Mouse (Mus musculus) lung, adult 2 months (tissue): ENCODE measurements around the gene Tmem86b. TPM values are rescaled to one million over a fixed set of nuclear protein-coding genes. Genes with fewer than 3 reads are reported as not detected.

Experiments
- DNase-seq: peaks from one replicate; pipeline ENCODE4 v3.0.0; 2022
- H3K4me1 ChIP-seq: fragments of 200-500 bp; 2 replicates; pipeline ENCODE4 v1.6.1; 2011; ENCODE audit warnings: low read length; ENCODE audit not compliant: control insufficient read depth, insufficient read depth
- H3K4me3 ChIP-seq: fragments of 200-500 bp; replicated peaks from 2 replicates; pipeline ENCODE3; 2011; ENCODE audit warnings: low read depth, mild to moderate bottlenecking, control low read depth, low read length; ENCODE audit errors: extremely low read depth
- CTCF ChIP-seq: fragments of 200-500 bp; IDR thresholded peaks from 2 replicates; pipeline ENCODE4 v1.5.1; 2011; ENCODE audit warnings: mild to moderate bottlenecking, low read length, control low read depth; ENCODE audit not compliant: insufficient read depth
- POLR2A ChIP-seq: fragments of 200-500 bp; IDR thresholded peaks from 2 replicates; pipeline ENCODE4 v1.6.1; 2011; ENCODE audit warnings: low read depth, mild to moderate bottlenecking, control low read depth, low read length, borderline replicate concordance; ENCODE audit errors: extremely low read depth
- WGBS: fragments of 180-500 bp; shearing (Covaris S2); methylation state at CpG from one replicate; pipeline ENCODE4 v1.1.7; 2018; 5-methylcytosine and 5-hydroxymethylcytosine counted together
- polyA plus RNA-seq: library from polyadenylated mRNA; depleted of rRNA; stranded (reverse); fragments of >200 nt; gene quantifications from 2 replicates; pipeline ENCODE4 v1.2.3, GENCODE M21; 2012

Tmem86b gene
- polyA plus RNA-seq, 1 experiment: 14.6 TPM

- 63% methylated on average over 5 of the region's 5 CpGs for WGBS
- H3K4me3 ChIP-seq: no peak overlapping the region
- H3K4me1 ChIP-seq: no peaks in the 10 kb centered on the region
- no peak for DNase-seq
- TF ChIP-seq CTCF (no peak), POLR2A (no peak)
Observed at GRCm38 (mm10) chr7:4629586-4629985, 1.6 kb downstream of the Tmem86b start.

DNA sequence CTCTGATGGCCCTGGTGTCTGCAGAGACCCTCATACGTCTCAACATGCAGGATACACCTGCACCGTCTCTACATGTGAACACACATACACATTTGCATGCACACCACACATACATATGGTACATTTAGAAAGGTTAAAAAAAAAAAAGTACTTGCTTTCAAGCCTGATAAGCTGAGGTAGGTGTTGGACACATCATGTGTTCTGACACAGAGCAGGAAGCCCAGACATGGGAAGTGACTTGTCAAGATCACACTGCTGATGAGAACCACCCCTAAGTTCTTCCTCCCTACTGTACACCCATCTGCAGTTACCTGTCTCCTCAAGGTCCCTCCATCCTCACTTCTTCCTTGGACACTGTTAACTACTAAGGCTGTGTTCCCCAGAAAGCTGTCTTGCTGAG is 5.3 kb downstream of the Tmem86b start:
- WGBS: 89% methylated on average over 2 of the region's 2 CpGs
- no peak for TF ChIP-seq CTCF
- TF ChIP-seq POLR2A: no peak

DNA sequence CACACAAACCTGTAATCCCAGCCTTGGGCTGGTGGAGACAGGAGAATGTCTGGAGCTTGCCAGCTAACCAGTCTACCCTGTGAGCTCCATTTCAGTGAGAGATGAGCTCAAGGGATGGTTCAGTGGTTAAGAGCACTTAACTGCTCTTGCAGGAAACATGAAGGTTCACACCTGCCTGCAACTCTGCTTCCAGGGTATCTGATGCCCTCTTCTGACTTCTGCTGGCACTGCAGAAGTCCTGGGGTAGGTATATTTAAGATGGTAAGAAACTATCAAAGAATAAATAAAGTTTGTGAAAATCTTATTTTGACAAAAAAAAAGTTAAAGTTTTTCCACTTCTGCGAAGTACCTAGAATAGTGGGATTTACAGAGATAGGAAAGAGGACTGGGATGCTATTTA is 6.9 kb downstream of the Tmem86b start:
- H3K4me1 ChIP-seq: no peaks in the 10 kb centered on the region
- H3K4me3 ChIP-seq: no peak overlapping the region
- DNase-seq: no peak
- 34% methylated on average over 1 of the region's 1 CpGs for WGBS
- TF ChIP-seq POLR2A (no peak), CTCF (no peak)

More for the DNA sequence above, 5.3 kb downstream of the Tmem86b start:
- DNase-seq: no peak
- H3K4me1 ChIP-seq: no peaks in the 10 kb centered on the region
- no peak overlapping the region for H3K4me3 ChIP-seq

GRCm38 (mm10) chr7:4623544-4624189 is 7.6 kb downstream of the Tmem86b start:
- Histone ChIP-seq H3K4me1 (no peaks in the 10 kb centered on the region), H3K4me3 (no peak overlapping the region)
- DNase-seq: peak; percentile 45
- TF ChIP-seq POLR2A (no peak), CTCF (peak; percentile 49)
- WGBS: 27% methylated on average over 4 of the region's 4 CpGs

GRCm38 (mm10) chr7:4619979-4620378 is 11.2 kb downstream of the Tmem86b start:
- no peak for TF ChIP-seq POLR2A
- no peak for TF ChIP-seq CTCF
- WGBS: 32% methylated on average over 1 of the region's 1 CpGs
- H3K4me1 ChIP-seq: no peaks in the 10 kb centered on the region
- no peak for DNase-seq
- no peak overlapping the region for H3K4me3 ChIP-seq

DNA sequence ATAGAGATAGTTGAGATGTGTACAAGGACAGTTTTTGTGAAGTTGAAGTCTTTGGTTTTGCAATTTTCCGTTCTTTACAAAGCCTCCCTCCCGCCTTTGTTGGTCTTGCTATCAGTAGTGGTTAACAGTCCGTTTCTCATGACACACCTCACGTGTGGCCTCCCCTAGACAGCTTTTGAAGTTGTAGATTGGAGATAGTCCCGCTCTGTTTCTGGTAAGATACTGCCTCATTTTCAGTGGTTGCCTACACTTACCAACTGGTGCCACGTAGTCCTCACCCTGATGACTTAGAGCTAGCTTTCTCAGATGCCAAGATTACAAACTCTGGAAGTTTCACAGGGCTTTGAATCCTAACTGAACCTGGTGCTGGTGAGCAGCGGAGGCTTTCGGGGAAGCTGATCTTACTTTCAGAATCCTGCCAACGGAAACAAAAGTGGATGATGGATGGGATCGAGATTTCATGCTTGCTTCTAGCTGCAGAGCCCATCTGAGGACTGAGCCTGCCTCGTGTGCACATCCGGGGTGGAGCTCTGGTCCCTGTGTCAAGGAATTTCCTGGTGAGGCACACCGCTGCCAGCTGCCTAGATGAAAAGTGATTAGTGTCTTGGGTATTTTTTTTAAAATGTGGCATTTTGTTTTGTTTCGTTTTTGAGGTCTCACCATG is 17.4 kb downstream of the Tmem86b start:
- 49% methylated on average over 14 of the region's 14 CpGs for WGBS
- no peak overlapping the region for H3K4me3 ChIP-seq
- TF ChIP-seq CTCF: no peak
- no peak for TF ChIP-seq POLR2A
- no peak for DNase-seq
- H3K4me1 ChIP-seq: no peaks in the 10 kb centered on the region

GRCm38 (mm10) chr7:4612956-4613355 is 18.3 kb downstream of the Tmem86b start:
- 71% methylated on average over 1 of the region's 1 CpGs for WGBS
- Histone ChIP-seq H3K4me1 (no peaks in the 10 kb centered on the region), H3K4me3 (no peak overlapping the region)
- no peak for TF ChIP-seq CTCF
- no peak for TF ChIP-seq POLR2A
- no peak for DNase-seq

DNA sequence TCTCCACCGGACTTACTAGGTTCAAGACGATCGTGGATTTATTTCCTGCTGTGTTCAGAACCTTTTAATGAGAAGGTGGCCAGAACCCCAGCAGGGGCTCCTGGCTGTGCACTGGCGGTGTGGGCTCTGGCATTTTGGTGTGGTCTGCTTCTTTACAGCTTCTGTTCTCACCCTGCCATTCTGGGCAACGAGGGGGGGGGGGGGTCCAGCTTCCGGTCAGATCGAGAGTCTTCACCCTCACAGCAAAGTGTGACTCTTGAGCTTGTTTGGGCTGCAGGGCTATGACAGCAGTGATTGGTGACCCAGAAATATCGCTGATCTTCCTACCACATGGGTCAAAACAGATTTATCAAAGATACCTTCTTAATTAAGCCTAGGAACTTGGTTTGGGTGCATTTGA is 18.8 kb downstream of the Tmem86b start:
- no peak for TF ChIP-seq POLR2A
- TF ChIP-seq CTCF: no peak
- no peaks in the 10 kb centered on the region for H3K4me1 ChIP-seq
- no peak for DNase-seq
- WGBS: 56% methylated on average over 8 of the region's 8 CpGs
- H3K4me3 ChIP-seq: no peak overlapping the region

GRCm38 (mm10) chr7:4611921-4612341 is 19.3 kb downstream of the Tmem86b start:
- TF ChIP-seq CTCF (no peak), POLR2A (no peak)
- H3K4me1 ChIP-seq: no peaks in the 10 kb centered on the region
- WGBS: 74% methylated on average over 12 of the region's 12 CpGs
- no peak overlapping the region for H3K4me3 ChIP-seq
- no peak for DNase-seq

- H3K4me3 ChIP-seq: no peak overlapping the region
- 79% methylated on average over 12 of the region's 12 CpGs for WGBS
- no peak for DNase-seq
- TF ChIP-seq POLR2A: no peak
- H3K4me1 ChIP-seq: no peaks in the 10 kb centered on the region
Observed at GRCm38 (mm10) chr7:4611511-4611910, 19.7 kb downstream of the Tmem86b start.
